Mouse (Mus musculus): Measurements from ENCODE around the gene Spata20.

Gene Spata20

DNA sequence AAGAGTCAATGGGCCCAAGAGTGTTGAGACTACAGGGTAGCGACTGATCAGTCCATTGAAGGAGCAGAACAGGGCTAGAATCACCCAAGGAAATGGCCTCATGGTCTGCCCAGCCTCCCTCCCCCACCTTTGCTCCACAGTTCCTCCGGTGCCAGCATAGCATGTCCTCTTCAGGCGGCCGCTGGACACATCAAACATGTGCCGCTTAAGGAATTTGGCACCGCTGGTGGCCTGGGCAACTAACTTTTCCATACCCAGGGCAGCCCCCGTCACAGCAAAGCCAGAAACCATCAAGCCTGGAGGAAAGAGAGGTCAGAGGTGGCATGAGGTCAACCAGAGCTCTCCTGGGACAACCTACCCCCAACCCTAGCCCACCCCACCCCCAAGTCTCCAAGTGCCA is 4.0 kb downstream of the Spata20 start:
- DNase-seq = no peak

GRCm38 (mm10) chr11:94480382-94480781 is 5.6 kb downstream of the Spata20 start:
- no peak for DNase-seq

GRCm38 (mm10) chr11:94477651-94478050 is 8.3 kb downstream of the Spata20 start:
- peak; percentile 62 to 77 for DNase-seq

- no peak for DNase-seq
These were observed 10.3 kb downstream of the Spata20 start for GRCm38 (mm10) chr11:94475722-94476121.

DNA sequence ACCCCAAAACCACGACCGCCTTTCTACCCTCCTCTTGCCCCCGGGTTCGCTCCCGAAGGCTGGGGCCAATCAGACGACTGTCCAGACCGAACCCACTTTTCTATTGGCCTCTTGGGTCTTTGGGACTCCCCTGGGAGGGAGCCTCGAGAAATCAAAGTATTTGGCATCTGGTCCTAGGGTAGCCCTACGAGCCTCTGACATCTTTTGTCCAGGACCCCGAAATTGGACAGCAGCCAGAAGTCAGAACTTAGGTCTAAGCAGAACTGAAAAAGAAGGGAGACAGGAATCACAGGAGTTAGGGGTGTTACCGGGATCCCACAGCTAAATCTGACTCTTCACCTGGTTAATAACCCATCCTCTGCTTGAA is 11.5 kb downstream of the Spata20 start:
- no peak for DNase-seq

DNA sequence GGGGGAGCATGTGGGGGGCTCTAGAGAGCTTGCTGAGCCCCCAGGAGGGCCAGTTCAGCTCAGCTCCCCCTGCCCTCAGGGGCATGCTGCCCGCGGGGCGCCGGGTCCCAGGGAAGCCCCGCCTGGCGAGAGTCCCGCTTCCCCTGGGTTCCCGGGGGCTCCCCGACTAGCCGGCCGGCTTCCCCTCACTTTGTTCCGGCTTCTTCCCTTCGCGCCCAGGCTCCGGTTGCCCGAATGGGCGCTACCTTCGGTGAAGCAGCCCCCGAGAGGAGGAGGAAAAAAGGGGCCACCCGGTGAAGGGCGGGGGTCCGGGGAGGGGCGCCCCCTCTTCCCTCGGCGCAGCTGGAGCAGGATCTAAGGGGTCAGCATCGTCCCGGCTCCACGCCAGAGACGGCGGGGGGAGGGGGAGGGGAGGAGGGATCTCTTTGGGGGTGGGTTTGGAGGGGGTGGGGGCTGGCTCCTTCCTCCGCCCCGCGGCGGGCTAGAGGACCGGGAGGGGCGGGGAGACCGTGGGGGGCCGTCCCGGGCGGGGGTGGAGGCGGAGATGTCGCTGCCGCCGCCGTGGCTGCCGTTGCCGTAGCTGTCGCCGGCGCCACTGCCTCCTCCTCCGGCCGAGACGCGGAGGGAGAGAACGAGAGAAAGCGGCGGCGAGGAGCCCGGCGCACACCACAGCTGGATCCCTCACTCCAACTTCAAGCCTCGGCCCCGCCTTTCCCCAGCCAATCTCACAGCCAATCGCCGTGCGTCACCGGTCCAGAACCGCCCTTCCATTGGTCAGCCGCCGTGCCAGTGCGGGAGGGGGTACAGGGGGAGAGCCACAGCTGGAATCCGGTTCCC is 12.1 kb downstream of the Spata20 start, which contains the start of gene Cacna1g:
Gene Cacna1g, minus strand, starts transcription at position 492 of the 837 bp plus-strand sequence.
- DNase-seq = peak; percentile 82 to 89

- DNase-seq = peak; percentile 27 to 51
These were observed 12.9 kb downstream of the Spata20 start for GRCm38 (mm10) chr11:94472916-94473706.

GRCm38 (mm10) chr11:94472585-94472915 is 13.4 kb downstream of the Spata20 start:
- DNase-seq = peak in 1 of 2 experiments; percentile 34

- DNase-seq = peak in 1 of 2 experiments; percentile 36
These were observed 14.0 kb downstream of the Spata20 start for GRCm38 (mm10) chr11:94471740-94472584.

DNA sequence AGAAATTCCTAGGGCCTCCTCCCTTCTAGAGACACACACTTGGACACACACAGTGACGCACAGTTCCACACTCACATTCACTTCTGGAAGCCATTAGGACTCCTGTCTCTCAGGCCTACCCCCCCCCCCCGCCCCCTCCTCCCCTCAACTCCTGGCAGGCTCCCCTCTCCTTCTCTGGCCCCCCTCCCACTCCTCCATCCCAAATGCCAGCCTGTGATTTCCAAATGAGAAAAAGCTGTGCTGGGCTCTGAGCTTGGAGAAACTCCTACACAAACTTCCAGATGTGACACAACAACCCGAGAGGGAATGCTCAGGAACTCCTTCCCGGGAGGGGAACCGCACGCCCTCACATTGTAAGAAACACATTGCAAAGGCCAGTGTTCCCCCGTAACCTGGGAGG is 15.6 kb downstream of the Spata20 start:
- no peak for DNase-seq

DNA sequence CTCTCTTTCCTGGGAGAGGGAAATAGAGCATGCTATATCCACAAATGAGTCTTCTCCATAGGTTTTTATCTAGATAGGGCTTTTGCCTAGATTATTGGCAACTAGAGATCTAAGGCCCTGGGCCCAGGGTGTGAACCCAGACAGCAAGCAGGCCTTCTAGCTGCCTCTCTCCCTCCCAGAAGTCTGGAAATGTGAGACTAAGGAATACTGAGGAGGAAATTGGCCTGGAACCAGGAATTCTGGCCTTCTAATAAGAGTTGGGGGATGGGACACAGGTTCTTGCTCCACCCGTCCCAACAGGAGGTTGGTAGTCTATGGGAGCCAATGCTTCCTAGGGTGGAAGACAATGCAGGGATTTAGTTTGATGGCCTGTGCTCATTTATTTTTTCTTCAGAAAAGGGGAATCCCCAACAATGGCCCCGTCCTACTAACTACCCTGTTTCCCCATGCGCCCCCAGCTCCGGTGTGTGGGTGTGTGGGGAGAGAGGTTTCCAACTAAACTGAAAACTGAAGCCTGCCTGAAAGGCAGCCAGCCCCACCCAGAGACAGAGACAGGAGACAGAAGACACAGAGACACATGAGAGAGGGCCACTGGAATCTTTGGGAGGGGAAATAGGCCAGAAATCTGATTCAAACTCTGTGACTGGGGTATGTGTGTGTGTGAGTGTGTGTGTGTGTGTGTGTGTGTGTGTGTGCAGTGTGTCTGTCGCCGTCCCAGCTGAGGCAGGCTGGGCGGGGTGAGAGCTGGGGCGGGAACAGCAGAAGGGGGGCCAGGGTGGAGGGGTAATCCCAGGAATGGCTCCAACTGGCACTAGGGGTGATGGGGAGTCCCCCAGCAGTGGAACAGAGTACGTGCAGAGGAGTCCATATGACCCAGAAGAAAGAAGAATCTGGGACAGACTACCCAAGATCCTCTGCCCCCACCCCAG is 16.6 kb downstream of the Spata20 start:
- DNase-seq = no peak

DNA sequence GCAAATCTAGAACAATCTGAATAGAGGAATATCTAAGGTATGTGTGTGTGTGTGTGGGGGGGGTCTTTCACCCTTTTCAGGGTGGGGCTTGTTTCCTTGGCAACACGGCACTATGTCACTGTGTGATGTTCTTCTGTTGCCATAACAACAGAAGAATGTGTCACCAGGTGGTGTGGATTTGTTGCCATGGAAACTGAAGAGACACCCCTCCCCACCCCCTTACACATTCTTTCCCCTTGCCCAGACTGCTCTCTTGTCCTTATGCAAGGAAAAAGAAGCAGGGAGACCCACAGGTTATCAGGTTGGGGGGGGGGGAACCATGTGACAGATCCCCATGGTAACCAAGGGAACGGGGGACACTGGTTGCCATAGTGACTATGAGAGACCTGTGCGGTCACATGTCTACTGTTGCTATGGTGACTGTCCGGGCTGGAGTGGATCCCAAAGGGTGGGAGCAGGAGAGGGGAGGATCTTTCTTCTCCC is 17.4 kb downstream of the Spata20 start:
- DNase-seq = peak; percentile 44 to 48

DNA sequence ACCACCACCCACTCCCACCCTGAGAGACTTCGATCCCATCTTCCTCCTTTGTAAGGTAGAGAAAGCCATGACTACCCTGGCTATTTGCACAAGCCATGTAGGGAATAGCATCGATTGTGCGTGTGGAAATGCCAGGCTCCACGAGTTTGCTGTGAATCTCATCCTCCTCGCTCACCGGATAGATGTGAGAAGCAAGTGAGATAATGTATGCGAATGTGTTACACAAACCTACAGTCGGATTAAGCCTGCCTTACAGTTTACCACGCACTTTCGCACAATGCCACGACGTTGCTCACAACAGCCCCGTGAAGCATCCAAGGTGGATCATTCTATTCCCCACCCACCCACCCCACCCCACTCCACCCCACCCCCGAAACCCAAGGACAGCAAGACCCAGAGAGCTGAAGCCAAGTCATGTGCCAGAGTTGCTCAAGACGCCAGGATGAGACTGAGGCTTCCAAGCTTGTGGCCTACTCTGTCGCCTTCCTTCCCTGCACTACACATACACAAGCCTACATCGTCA is 19.6 kb downstream of the Spata20 start:
- DNase-seq = no peak

GRCm38 (mm10) chr11:94464170-94464569 is 21.8 kb downstream of the Spata20 start:
- no peak for DNase-seq

DNA sequence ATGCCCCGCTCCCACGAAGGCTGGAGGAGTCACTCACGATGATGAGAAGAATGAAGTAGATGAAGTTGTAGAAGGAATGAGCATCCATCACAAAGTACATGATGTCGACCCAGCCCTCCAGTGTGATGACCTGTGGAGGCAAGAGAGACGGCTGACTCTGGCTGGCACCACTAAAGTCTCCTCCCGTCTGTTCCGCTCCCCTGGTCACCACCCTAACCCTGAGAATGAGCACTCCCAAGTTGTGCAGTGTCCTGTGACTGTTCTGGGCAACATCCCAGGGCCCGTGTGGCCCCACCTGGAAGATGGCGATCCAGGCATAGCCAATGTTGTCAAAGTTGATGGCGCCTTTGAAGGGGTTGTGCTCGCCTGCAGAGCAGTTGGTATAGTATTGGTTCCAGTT is 24.1 kb downstream of the Spata20 start:
- DNase-seq = no peak

GRCm38 (mm10) chr11:94457001-94457400 is 29.0 kb downstream of the Spata20 start:
- no peak for DNase-seq

- no peak for DNase-seq
These were observed 29.6 kb downstream of the Spata20 start for GRCm38 (mm10) chr11:94456347-94456746.

- peak in 1 of 2 experiments; percentile 25 for DNase-seq
These were observed 30.7 kb downstream of the Spata20 start for GRCm38 (mm10) chr11:94455161-94455820.

GRCm38 (mm10) chr11:94454756-94455155 is 31.2 kb downstream of the Spata20 start:
- DNase-seq = no peak

GRCm38 (mm10) chr11:94451091-94451773 is 34.7 kb downstream of the Spata20 start:
- no peak for DNase-seq

Measured in cerebellum, adult 18-20 months (tissue).